Mouse (Mus musculus) spleen, adult 2 months (tissue): ENCODE data around the gene Aox3. TPM values are rescaled to one million over a fixed set of nuclear protein-coding genes. Genes with fewer than 3 reads are reported as not detected.

Experiments used
- DNase-seq, 2 experiments: peaks; one replicate each; pipeline versions ENCODE4 v3.0.0 to v3.0.0-alpha.2; 2012 to 2021; ENCODE audit warnings: low spot score in 2 of 2, low read depth in 1 of 2
- H3K27ac ChIP-seq: fragments of 200-500 bp; 2 replicates; pipeline ENCODE4 v1.5.1; 2012; ENCODE audit warnings: low read length, inconsistent platforms; ENCODE audit not compliant: insufficient read depth
- H3K27me3 ChIP-seq: fragments of 200-500 bp; 2 replicates; pipeline ENCODE4 v1.6.1; 2012; ENCODE audit warnings: mild to moderate bottlenecking, moderate library complexity, low read length, inconsistent platforms; ENCODE audit not compliant: control insufficient read depth, insufficient read depth
- H3K36me3 ChIP-seq: fragments of 200-500 bp; 2 replicates; pipeline ENCODE4 v1.6.1; 2012; ENCODE audit warnings: mild to moderate bottlenecking, low read length, inconsistent platforms; ENCODE audit not compliant: control insufficient read depth, insufficient read depth
- H3K4me1 ChIP-seq: fragments of 200-500 bp; 2 replicates; pipeline ENCODE4 v1.6.1; 2011; ENCODE audit warnings: inconsistent platforms; ENCODE audit not compliant: control insufficient read depth, insufficient read depth, insufficient read length
- H3K4me3 ChIP-seq: fragments of 200-500 bp; 2 replicates; pipeline ENCODE4 v1.5.1; 2011; ENCODE audit warnings: mild to moderate bottlenecking, inconsistent platforms; ENCODE audit not compliant: insufficient read depth, insufficient read length; ENCODE audit errors: extremely low read depth
- CTCF ChIP-seq: fragments of 200-500 bp; IDR thresholded peaks from 2 replicates; pipeline ENCODE4 v1.5.1; 2011; ENCODE audit warnings: mild to moderate bottlenecking, inconsistent platforms; ENCODE audit not compliant: insufficient read depth, insufficient read length, insufficient replicate concordance; ENCODE audit errors: extremely low read depth
- POLR2A ChIP-seq: fragments of 200-500 bp; IDR thresholded peaks from 2 replicates; pipeline ENCODE4 v1.6.1; 2011; ENCODE audit warnings: low read depth, low read length, inconsistent platforms
- WGBS: fragments of 180-500 bp; shearing (Covaris S2); methylation state at CpG from one replicate; pipeline ENCODE4 v1.1.7; 2018; 5-methylcytosine and 5-hydroxymethylcytosine counted together
- polyA plus RNA-seq: library from polyadenylated mRNA; depleted of rRNA; stranded (reverse); fragments of >200 nt; gene quantifications from 2 replicates; pipeline ENCODE4 v1.2.3, GENCODE M21; 2012; rRNA removed

The Aox3 gene
- polyA plus RNA-seq, 1 experiment = 0.41 TPM

GRCm38 (mm10) chr1:58244487-58244886 lies 131.6 kb downstream of the Aox3 start:
- DNase-seq = peak in 1 of 2 experiments; percentile 29
- Histone ChIP-seq H3K36me3 (no peaks in the 10 kb centered on the region), H3K27ac (no peak overlapping the region), H3K4me3 (no peak overlapping the region), H3K27me3 (no peaks in the 10 kb centered on the region), H3K4me1 (peaks cover 3% of the 10 kb centered on the region; the same call in 1 of the 2 replicates)
- WGBS = 15% methylated on average over 3 of the region's 3 CpGs
- TF ChIP-seq CTCF (no peak), POLR2A (no peak)

DNA sequence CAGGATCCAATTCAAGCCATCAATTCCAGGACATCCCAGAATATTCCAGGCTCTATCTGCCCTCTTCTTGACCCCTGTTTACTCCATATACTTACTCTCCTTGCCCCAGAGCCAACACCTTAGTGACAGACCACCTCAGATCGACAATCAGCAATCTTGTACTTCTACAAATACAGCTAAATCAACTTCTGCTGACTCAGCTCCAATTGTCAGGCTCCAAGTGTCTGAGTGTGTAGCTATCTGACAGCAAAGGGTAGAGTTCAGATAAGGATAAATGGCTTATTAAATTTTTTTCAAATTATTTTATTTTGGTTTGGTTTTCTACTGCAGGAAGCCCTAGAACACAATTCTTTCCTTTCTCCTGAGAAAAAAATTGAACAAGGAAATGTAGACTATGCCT lies 135.6 kb downstream of the Aox3 start:
- WGBS = 58% methylated on average over 1 of the region's 1 CpGs
- Histone ChIP-seq H3K27ac (no peak overlapping the region), H3K4me3 (no peak overlapping the region), H3K4me1 (peaks cover 3% of the 10 kb centered on the region; the same call in 1 of the 2 replicates), H3K27me3 (no peaks in the 10 kb centered on the region), H3K36me3 (no peaks in the 10 kb centered on the region)
- no peak for TF ChIP-seq CTCF
- TF ChIP-seq POLR2A = no peak
- no peak for DNase-seq

Other genes starting within 250 kb of the Aox3 start
- 0.35 and 0.59 TPM in 2 replicates for gene Sgo2a, start 117.2 kb upstream of the Aox3 start, polyA plus RNA-seq
- gene Kctd18, start 94.2 kb upstream of the Aox3 start, polyA plus RNA-seq = 5.4 and 5.6 TPM in 2 replicates
- 0.35 and 0.57 TPM in 2 replicates for gene Aox1, start 83.2 kb upstream of the Aox3 start, polyA plus RNA-seq
- gene Aox4, start 97.3 kb downstream of the Aox3 start, polyA plus RNA-seq = 0.05 TPM in 1 of 2 replicates, not detected in the other
- gene Aox2, start 165.2 kb downstream of the Aox3 start, polyA plus RNA-seq = 0.02 TPM in 1 of 2 replicates, not detected in the other